Mouse (Mus musculus): ENCODE measurements around the gene Cep295.
"Not testable (repeated sequence)": the region's sequence is repeated elsewhere in the genome, so short reads cannot be mapped to it uniquely, and the experiment has no call there.

Cep295 gene

DNA sequence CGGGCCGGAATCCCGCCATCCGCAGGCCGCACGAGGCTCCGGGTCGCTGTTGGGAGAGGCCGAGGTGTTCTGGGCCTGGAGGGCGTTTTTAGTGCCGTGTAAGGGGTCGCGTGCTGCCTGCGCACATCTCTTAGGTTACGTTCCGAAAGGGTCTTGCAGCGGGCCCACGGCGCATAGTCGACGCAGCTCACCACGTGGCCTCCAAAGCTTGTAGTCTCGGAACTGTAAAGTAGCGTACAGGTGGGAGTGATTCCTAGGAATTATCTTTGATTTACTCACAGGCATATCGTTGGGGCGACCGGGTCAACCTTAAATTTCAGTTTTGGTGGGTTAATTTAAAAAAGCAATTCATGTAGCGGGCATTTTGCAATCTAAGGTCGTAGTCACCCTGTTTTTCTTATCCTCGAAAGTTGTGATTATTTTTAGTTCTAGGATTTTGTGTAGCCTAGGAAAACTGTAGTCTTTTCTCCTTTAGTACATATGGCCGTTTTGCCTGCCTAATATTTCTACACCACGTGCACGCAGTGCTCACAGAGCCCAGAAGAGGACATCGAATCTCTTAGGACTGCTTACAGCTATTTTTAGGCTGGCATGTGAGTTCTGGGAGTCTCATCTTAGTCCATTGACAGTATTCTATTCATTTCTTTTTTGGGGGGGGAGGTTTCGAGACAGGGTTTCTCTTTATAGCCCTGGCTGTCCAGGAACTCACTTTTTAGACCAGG, 51.0 kb downstream of the Cep295 start, which contains the start of gene 4931406C07Rik:
Gene 4931406C07Rik, minus strand, starts transcription at position 51 of the 722 bp plus-strand sequence.
- no peak for DNase-seq

DNA sequence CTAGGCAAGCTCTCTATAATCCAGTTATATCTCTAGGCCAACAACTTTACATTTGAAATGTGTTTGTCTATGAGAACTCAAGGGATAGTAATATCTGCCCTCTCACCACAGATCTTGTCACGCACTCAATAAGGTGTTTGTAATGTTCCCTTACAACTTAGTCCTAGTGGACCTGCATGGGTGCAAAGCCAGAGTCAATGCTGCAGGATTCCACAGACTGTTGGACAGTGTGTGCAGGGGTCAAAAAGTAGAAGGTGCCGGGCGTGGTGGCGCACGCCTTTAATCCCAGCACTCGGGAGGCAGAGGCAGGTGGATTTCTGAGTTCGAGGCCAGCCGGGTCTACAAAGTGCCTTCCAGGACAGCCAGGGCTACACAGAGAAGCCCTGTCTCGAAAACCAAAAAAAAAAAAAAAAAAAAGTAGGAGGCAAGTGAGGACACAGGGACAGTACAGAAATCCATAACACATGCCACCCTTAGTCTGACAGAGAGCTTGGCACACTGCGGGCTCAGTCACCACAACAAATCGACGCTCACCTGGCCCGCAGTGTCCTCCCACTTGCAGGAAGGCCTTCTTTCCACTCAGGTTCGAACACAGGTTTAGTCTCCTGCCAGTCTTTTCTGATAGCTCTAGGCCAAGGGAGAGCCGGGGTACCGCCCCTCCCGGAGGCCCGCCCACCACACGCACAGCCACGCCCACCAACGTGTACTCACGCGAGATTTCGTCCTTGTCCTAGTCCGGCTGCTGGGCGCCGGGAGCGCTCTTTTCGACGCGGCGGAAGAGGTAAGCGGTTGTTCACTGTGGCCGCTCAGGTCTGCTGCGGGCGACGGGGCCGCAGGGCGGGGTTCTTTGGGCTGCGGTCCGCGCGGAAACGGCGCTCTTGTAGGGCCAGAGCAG, 51.8 kb downstream of the Cep295 start, which contains the start of gene Taf1d:
Gene Taf1d, plus strand, starts transcription at position 712 of the 895 bp plus-strand sequence.
- peak; percentile 97 to 98 for DNase-seq

DNA sequence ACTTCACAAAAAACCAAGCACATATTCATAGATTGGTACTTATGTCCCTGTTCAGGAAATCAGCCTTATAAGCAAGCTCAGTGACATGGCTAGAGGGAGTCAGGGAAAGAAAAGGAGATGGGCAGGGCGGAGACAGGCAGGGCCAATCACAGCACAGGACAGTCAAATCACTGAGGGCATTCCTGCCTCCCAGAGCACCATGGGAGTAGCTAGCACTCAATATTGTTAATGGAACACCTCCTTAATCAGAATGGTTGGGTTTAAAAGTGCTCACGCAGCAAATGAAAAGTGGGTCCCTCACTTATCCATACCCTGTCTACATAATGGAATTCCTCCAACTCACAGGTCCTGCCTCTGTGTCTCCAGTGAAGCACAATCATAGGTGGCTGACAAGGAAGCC, 54.7 kb downstream of the Cep295 start:
- DNase-seq = peak; percentile 70 to 87

DNA sequence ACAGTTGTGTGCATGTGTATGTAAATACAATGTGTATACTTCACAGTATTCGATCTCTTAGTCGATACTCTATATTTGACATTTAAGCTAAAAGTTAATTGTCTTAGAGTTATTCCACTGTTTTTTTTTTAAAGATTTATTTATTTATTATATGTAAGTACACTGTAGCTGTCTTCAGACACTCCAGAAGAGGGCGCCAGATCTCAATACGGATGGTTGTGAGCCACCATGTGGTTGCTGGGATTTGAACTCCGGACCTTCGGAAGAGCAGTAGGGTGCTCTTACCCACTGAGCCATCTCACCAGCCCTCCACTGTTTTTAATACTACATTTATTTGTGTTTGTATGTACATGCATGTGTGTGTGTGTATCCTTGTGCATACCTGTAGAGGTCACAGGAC, 55.6 kb downstream of the Cep295 start:
- DNase-seq = not testable (repeated sequence)

DNA sequence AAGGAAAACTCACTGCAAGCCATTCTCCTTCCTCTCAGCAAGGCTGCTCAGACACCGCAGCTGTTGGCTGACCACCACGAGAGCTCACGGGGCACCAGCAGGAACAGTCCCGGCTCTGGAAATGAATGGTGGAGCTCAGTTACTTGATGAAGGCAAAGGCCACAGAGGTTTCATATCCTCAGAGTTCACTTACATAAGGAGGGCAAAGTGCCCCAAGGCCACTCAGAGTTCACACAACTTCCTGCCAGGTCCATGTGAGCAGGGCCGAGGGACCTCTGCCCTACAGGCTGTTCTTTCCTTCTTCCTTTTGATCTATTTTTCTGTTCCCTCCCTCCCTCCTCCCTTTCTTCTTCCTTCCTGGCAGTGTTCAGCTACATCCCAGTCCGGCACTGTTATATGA, 56.2 kb downstream of the Cep295 start:
- peak; percentile 83 to 93 for DNase-seq

DNA sequence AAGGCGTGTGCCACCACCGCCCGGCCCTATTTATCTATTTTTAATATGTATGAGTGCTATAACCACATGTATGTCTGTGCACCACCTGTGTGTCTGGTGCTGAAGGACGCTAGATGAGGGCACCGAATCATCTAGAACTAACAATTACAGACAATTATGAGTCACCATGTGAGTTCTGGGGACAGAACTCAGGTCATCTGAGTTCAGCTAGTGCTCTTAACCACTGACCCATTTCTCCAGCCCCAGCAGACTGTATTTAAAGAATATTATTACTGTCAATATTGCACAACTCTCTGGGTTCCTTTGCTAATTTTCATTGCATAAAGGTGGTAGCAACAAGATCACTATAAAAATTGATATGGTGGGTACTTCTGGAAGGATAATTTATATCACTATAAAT, 57.5 kb downstream of the Cep295 start:
- no peak for DNase-seq

DNA sequence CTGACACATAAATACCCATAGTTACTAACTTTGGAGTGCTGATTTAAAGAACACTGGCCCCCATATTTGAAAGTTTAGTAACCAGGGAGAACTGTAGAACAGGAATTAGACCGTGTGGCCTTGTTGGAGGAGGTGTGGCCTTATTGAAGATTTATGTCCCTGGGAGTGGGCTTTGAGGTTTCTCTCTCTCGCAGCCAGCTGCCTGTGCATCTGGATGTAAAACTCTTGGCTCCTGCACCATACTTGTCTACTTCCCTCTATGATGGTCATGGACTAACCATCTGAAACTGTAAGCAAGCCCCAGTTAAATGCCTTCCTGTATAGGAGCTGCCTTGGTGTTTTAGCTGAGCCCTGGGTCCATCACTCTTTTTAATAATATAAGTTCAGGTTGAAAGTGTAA, 59.1 kb downstream of the Cep295 start:
- no peak for DNase-seq

DNA sequence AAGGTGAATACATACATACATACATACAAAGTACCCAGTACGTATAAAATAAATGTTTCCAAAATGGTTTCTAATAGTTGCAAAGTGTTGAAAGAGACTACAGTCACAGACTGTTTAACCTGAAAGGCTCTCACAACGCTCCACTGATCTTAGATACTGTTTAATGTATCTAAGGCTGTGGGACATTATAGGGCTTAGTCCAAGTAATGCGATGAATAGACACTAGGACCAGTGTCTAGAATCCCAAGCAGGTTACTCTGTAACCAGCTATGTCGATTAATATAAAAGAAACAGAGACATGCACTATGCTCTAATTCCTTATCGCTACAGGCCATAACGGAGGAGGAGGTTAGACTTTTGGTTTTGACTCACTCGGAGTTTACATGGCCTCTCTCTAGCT, 60.5 kb downstream of the Cep295 start:
- no peak for DNase-seq

DNA sequence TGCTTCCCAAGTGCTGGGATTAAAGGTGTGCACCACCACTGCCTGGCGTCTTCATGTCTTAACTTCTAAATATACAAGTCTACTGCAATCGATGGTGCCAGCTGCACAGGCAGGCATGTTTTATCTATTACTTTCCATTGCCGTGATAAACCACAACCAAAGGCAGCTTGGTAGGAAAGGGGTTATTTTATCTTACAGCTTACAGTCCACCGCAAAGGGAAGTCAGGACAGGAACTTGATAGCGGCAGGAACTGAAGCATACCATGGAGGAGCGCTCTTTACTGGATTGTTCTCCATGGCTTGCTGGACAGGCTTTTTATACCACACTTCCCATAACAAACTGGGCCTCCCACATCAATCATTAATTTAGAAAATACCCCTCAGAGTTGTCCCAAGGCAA, 68.3 kb downstream of the Cep295 start:
- no peak for DNase-seq

DNA sequence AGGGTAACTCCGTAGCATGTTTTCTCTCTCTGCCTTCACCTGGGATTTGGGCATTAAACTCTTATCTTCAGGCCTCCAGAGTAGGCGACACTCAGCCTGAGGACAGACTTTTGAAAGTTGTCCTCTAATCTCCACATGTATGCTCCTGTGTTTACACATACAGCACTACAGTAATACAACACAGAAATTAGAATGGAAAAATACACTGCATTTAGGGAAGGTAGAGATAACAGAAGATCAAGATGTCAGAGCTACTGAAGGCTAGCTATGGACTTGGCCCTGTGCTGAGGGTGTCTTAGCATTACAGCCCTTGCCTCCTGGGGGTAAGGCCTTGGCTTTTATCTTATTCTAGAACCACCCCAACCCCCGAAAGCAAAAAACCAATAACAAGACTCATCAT, 69.2 kb downstream of the Cep295 start:
- DNase-seq = no peak

DNA sequence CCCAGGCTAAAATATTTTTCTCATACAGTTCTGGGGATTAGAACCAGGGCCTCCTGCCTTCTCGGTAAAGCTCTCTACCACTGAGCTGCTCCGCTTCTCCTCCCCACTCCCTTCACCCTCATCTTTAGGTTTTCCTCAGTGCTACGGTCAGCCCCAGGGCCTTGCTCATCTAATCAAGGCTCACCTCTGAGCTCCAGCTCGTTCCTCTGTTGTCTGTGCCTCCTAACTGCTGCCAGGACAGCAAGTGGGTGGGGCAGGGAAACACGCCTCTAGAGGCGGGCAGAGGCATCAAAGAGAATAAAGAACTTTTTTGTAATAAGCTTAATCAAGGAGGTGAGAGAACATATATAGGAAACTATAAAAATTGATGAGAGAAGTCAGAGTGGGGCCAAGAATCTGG, 69.7 kb downstream of the Cep295 start:
- no peak for DNase-seq

DNA sequence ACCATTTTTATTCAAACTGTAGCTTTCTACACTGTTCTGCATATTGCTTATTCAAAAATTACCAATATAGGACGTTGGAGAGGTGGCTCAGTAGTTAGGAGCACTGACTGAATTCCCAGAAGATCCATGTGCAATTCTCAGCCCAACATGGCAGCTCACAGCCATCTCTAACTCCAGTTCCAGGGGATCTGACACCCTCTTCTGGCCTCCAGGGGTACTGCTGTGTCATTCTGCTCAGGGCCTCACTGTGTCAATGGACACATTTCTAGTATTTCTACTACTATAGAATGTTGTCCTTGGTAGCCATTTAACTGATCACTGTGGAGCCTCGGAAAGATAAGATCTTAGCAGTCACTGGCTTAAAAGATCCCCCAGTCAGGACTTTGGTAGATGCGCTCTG, 72.1 kb downstream of the Cep295 start:
- peak in 1 of 2 experiments; percentile 67 for DNase-seq

DNA sequence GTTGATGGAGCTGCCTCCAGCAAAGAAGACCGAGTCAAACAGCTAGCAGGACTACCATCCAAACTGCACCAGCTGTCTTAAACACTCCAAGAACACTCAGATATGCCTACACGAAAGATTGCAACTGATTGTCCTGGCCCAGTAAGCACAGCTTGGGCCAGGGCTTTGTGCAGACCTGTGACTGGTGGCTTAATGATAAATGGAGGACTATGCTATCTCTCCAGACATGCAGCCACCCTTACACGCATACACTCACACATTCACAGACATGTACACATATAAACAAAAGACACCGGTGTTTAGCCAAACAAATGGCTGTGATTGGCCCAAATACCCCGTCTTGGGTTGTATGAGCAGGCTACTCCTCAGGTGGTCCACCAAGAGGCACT, 77.1 kb downstream of the Cep295 start:
- no peak for DNase-seq

DNA sequence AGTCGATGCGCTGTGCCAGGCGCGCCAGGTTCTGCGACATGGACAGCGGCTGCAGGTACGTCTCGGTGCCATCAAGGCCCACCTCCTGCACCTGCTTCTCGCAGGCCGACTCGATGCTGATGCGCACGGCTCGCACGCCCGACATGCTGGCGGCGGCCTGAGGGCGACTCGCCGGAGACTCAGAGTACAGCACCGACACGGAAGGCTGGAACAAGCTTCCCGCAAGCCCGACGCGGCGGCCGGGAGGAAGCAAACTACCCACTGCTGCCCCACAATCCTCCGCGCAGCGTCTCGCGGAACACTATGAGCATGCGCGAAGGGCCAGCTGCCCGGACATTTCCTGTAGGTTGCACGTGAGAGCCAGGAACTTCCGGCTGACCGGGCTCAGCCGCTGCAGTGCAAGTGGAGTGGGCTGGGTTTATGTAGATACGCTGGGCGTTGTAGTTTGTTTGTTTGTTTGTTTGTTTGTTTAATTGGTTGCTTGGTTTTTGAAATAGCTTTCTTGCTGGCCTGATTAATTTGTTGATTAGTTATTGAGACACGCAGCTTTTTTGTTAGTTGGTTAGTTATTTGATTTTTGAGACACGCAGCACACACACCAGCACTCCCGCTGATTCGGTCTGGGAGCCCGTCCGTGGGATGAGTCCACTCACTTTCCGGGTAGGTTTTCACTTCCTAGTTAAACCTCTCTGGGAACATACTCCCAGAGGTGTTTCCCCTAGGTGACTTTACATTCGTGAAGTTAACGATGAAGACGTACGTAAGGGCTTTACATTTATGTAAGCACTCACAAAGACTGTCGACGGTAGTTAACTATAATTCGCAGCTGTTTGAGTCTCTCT, 77.7 kb downstream of the Cep295 start, which contains the start of gene Med17:
Gene Med17, minus strand, starts transcription at position 283 of the 842 bp plus-strand sequence.
- DNase-seq = peak; percentile 95 to 96

DNA sequence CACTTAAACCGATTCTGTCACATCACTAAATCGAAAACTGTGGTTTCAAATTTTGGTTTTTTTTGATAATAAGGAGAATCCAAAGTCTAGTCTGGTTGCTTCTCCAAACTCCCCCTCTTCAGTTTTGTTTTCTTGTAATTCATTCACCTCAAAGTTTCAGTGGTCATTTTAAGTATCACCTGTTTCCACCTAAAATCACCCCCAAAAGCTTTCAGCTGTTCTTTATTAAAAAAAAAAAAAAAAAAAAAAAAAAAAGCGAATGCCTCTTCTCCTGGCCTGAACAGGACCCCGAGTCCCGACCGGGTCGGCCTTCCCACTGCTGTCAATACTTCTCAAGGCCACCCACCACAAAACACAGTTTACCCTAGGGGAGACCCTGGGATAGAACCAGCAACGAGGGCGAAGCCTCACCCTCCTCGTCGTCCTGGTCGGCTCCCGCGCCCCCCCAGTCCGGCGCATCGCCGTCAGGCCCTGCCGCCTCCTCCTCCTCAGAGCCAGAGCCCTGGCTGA, 78.4 kb downstream of the Cep295 start:
- no peak for DNase-seq

DNA sequence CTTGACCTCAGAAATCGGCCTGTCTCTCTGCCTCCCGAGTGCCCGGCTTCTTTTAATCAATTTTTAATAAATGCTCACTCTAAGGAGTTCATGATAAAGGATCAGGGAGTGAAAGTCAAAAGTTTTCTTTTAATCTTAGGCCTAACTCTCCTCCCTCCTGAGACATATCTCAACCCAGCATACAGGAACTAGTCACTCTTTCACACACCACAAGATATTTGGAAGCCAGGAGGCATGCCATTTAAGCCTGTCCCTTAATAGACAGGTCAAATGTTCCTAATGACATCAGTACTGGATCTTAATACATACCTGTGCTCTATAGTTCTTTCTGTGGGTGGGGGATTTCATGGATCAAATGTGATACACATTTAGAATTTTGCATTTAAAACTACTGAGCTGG, 79.2 kb downstream of the Cep295 start:
- DNase-seq = no peak

DNA sequence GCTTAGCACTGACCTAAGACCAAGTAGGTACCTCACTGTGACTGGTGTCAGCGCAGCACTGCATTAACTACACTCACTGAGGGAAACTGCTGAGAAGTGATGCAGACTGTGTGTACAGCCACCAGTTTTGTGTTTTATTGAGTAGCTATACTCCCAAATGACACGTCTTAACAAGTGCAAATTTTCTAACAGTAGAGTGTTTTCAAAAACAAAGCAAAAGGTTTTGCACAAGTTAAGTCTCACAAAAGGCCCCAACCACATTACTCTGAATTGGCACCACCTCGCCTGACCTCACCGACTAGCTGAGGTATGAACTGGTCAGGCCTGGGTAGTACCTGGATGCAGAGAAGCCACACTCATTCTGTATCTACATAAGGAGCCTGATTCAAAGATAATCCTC, 80.7 kb downstream of the Cep295 start:
- DNase-seq = no peak

DNA sequence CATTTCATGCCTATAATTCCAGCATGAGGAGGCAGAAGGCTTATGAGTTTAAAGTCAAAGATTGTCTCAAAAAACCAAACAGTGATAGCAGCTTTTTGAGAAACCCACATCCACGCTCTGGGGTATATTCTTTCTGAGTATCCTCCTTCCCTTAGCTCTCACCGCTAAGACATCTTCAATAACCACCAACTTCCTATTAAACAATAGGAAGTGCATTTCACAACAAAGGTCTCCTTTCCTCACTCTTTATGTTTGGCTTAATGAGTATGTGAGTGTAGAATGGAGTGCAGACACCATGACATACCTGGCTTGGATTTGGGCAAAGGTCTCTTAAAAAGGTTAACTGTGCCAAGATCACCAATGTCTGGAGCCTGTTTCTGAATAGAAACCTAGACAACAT, 83.6 kb downstream of the Cep295 start:
- DNase-seq = no peak

Data from kidney, postnatal 36 days (tissue).